Mouse (Mus musculus) thymus, postnatal 0 days (tissue): ENCODE results near the gene Syt16. TPM values are rescaled to one million over a fixed set of nuclear protein-coding genes. Genes with fewer than 3 reads are reported as not detected.

Experiments
- DNase-seq: peaks from one replicate; pipeline ENCODE4 v3.0.0-alpha.2; 2015; ENCODE audit warnings: low spot score
- polyA plus RNA-seq: library from polyadenylated mRNA; unstranded; fragments of >200 nt; fragmentation: Nextera tagmentation; extraction: Ambion mirVana; gene quantifications from 2 replicates; pipeline ENCODE4 v1.2.1, GENCODE M21; 2015

Syt16 gene
- polyA plus RNA-seq, result 0.04 and 0.09 TPM in 2 replicates

GRCm38 (mm10) chr12:73997297-73998127, at the start of gene Syt16:
Gene Syt16 (plus strand): TSS chr12:73997661.
- no peak for DNase-seq

GRCm38 (mm10) chr12:73948415-73948814, 49.0 kb upstream of the Syt16 start:
- no peak for DNase-seq

GRCm38 (mm10) chr12:73949318-73950058, 48.0 kb upstream of the Syt16 start:
- DNase-seq, result no peak

- DNase-seq, result peak; percentile 77
Measured at GRCm38 (mm10) chr12:73952879-73953278, 44.6 kb upstream of the Syt16 start.

- peak; percentile 64 for DNase-seq
Measured at GRCm38 (mm10) chr12:73953420-73954186, 43.9 kb upstream of the Syt16 start.

GRCm38 (mm10) chr12:73954785-73955184, 42.7 kb upstream of the Syt16 start:
- DNase-seq, result no peak

- DNase-seq, result no peak
Measured at GRCm38 (mm10) chr12:73957676-73958075, 39.8 kb upstream of the Syt16 start.

GRCm38 (mm10) chr12:73958830-73959229, 38.6 kb upstream of the Syt16 start:
- DNase-seq, result no peak

GRCm38 (mm10) chr12:73964291-73965281, 32.9 kb upstream of the Syt16 start, which contains the start of gene Snapc1:
Gene Snapc1 (plus strand): TSS chr12:73964481.
- DNase-seq, result peak; percentile 99

GRCm38 (mm10) chr12:73969142-73969541, 28.3 kb upstream of the Syt16 start:
- DNase-seq, result no peak

GRCm38 (mm10) chr12:73974584-73974983, 22.9 kb upstream of the Syt16 start:
- no peak for DNase-seq

- no peak for DNase-seq
Measured at GRCm38 (mm10) chr12:73978144-73978543, 19.3 kb upstream of the Syt16 start.

GRCm38 (mm10) chr12:73979667-73980066, 17.8 kb upstream of the Syt16 start:
- DNase-seq, result no peak

GRCm38 (mm10) chr12:73982533-73982932, 14.9 kb upstream of the Syt16 start:
- DNase-seq, result no peak

- DNase-seq, result no peak
Measured at GRCm38 (mm10) chr12:73986299-73986698, 11.2 kb upstream of the Syt16 start.

- no peak for DNase-seq
Measured at GRCm38 (mm10) chr12:73988393-73989008, 9.0 kb upstream of the Syt16 start.

- DNase-seq, result peak; percentile 67
Measured at GRCm38 (mm10) chr12:73989594-73989993, 7.9 kb upstream of the Syt16 start.

- no peak for DNase-seq
Measured at GRCm38 (mm10) chr12:73996906-73997296, 560 bp upstream of the Syt16 start.

- no peak for DNase-seq
Measured at GRCm38 (mm10) chr12:73998128-73998456, 631 bp downstream of the Syt16 start.

- DNase-seq, result no peak
Measured at GRCm38 (mm10) chr12:74002449-74002848, 5.0 kb downstream of the Syt16 start.
